Mouse (Mus musculus) liver, embryonic 13.5 days (tissue): ENCODE data around the gene Mapk7. TPM values are rescaled to one million over a fixed set of nuclear protein-coding genes. Genes with fewer than 3 reads are reported as not detected.

Experiments
- ATAC-seq: fragments of 200-750 bp; cut with Nextera tagmentation; 2 replicates; pipeline ENCODE4 v1.8.0; 2017; ENCODE audit warnings: low read depth, mild to moderate bottlenecking, moderate number of reproducible peaks, moderate library complexity
- DNase-seq: peaks from one replicate; pipeline ENCODE4 v3.0.0; 2022
- H3K27ac ChIP-seq: fragments of 300-500 bp; sonication (generic); 2 replicates; pipeline ENCODE4 v1.5.1; 2015; ENCODE audit warnings: moderate library complexity, mild to moderate bottlenecking, inconsistent platforms
- H3K27me3 ChIP-seq: fragments of 300-500 bp; sonication (generic); 2 replicates; pipeline ENCODE4 v1.6.1; 2015; ENCODE audit warnings: mild to moderate bottlenecking, inconsistent platforms
- H3K36me3 ChIP-seq: fragments of 300-500 bp; sonication (generic); 2 replicates; pipeline ENCODE4 v1.6.1; 2015; ENCODE audit warnings: mild to moderate bottlenecking, inconsistent platforms
- H3K4me1 ChIP-seq: fragments of 300-500 bp; sonication (generic); replicated peaks from 2 replicates; pipeline ENCODE4 v1.6.1; 2015; ENCODE audit warnings: inconsistent platforms
- H3K4me2 ChIP-seq: fragments of 300-500 bp; sonication (generic); 2 replicates; pipeline ENCODE4 v1.6.1; 2015; ENCODE audit warnings: inconsistent platforms, mild to moderate bottlenecking, moderate library complexity
- H3K4me3 ChIP-seq: fragments of 300-500 bp; sonication (generic); replicated peaks from 2 replicates; pipeline ENCODE4 v1.5.1; 2015; ENCODE audit warnings: mild to moderate bottlenecking, inconsistent platforms
- H3K9ac ChIP-seq: fragments of 300-500 bp; sonication (generic); 2 replicates; pipeline ENCODE4 v1.6.1; 2015; ENCODE audit warnings: mild to moderate bottlenecking, inconsistent platforms
- H3K9me3 ChIP-seq: fragments of 300-500 bp; sonication (generic); replicated peaks from 2 replicates; pipeline ENCODE4 v1.6.1; 2016; ENCODE audit warnings: inconsistent platforms
- WGBS: fragments of 180-500 bp; shearing (Covaris S2); methylation state at CpG from one replicate; pipeline ENCODE4 v1.1.7; 2015; ENCODE audit not compliant: insufficient replicate concordance; 5-methylcytosine and 5-hydroxymethylcytosine counted together
- polyA plus RNA-seq: library from polyadenylated mRNA; unstranded; fragments of >200 nt; fragmentation: Nextera tagmentation; extraction: Ambion mirVana; gene quantifications from 2 replicates; pipeline ENCODE4 v1.2.1, GENCODE M21; 2015

Gene Mapk7
- polyA plus RNA-seq, 1 experiment from 2014 or later: 7.2 TPM

DNA sequence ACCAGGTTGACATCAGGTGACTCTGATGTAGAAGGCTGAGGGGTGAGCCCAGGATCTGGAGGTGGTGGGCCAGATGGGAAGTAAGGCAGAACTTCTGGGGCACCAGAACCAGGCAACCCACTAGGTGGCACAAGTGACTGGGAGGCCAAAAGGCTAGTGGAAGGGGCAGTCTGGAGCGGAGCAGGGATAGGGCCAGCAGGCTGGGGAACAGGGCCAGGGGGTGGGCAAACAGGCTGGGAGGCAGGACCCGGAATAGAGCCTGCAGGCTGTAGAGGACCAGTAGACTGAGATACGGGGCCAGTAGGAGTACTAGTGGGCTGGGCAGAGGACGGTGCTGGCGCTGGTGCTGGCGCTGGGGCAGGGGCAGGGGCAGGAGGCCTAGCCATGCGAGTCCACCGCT is 4.3 kb downstream of the Mapk7 start:
- no peak overlapping the region for H3K9ac ChIP-seq
- no peaks in the 10 kb centered on the region for H3K9me3 ChIP-seq
- 95% methylated on average over 8 of the region's 8 CpGs for WGBS
- no peak overlapping the region for H3K27ac ChIP-seq
- no peaks in the 10 kb centered on the region for H3K27me3 ChIP-seq
- peaks cover 39% of the 10 kb centered on the region for H3K36me3 ChIP-seq
- H3K4me1 ChIP-seq: peaks cover 18% of the 10 kb centered on the region
- DNase-seq: no peak
- H3K4me3 ChIP-seq: no peak overlapping the region
- no peak for ATAC-seq
- H3K4me2 ChIP-seq: no peak overlapping the region

DNA sequence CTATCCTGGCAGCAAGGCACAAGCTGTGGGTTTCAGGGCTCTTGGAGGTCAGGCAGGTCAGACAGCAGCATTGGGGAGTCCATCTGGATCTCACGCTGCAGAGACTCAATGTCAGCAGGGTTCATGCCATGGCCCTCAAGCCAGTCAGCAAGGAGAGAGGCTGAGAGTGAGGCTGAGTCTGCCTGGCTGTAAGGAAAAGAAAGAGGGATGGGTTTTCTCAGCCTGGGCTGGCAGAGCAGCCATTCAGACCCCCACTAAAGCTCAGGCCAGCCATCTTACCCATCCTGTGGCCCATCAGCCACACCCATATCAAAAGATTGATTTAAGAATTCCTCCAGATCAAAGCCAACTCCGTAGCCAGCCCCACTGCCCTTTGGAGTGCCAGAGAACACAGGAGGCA is 5.1 kb downstream of the Mapk7 start:
- Histone ChIP-seq H3K27ac (no peak overlapping the region), H3K4me3 (no peak overlapping the region), H3K4me1 (peaks cover 15% of the 10 kb centered on the region), H3K36me3 (peaks cover 39% of the 10 kb centered on the region), H3K27me3 (no peaks in the 10 kb centered on the region), H3K4me2 (no peak overlapping the region), H3K9ac (no peak overlapping the region), H3K9me3 (no peaks in the 10 kb centered on the region)
- ATAC-seq: no peak
- whole genome bisulfite sequencing: 81% methylated on average over 2 of the region's 2 CpGs
- DNase-seq: no peak

DNA sequence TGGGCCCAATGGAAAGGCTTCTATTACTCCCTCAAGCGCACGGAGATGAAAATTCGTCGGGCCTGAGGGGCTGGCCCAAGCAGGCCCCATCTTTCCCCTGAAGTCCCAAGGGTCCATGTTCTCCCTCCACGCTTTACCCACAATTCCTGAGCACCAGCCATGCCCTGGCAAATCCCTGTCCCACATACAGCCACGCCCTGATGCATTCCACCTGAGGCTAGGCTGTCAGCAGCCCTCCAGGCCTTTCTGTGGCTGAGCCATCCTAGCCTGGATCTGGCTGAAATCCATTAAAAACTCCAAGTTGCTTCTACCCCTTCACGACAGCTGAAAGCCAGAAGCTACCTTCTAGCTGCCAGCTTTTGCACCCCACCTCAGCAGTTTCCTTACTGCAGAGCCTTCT is 6.3 kb downstream of the Mapk7 start:
- ATAC-seq: no peak
- Histone ChIP-seq H3K4me2 (no peak overlapping the region), H3K4me3 (no peak overlapping the region), H3K9ac (no peak overlapping the region), H3K27me3 (no peaks in the 10 kb centered on the region), H3K4me1 (peaks cover 7% of the 10 kb centered on the region), H3K9me3 (no peaks in the 10 kb centered on the region), H3K36me3 (peaks cover 39% of the 10 kb centered on the region), H3K27ac (no peak overlapping the region)
- WGBS: 83% methylated on average over 7 of the region's 7 CpGs
- no peak for DNase-seq

DNA sequence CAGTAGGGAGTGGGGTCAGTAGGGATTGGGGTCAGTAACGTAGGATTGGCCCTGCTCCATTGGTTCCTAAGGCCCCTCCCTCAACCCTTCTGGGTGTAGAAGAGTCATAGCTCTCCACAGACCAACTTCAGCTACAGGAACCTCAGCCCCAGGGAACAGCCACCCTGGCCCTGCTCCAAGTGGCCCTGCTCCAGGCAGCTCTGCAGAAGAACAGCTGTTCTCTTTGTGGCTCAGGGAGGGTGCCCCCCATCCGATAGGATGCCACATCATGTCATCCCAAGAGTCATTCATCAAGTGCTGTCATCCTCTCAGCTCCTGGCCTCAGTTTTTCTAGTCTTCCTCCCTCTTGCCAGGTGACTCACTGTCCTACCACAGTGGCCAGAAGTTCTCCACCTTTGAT is 6.8 kb downstream of the Mapk7 start:
- H3K4me2 ChIP-seq: no peak overlapping the region
- no peak overlapping the region for H3K9ac ChIP-seq
- H3K9me3 ChIP-seq: no peaks in the 10 kb centered on the region
- ATAC-seq (no peak; the same call in 1 of the 2 replicates), DNase-seq (no peak)
- peaks cover 2% of the 10 kb centered on the region; the same call in 1 of the 2 replicates for H3K4me1 ChIP-seq
- H3K27me3 ChIP-seq: no peaks in the 10 kb centered on the region
- no peak overlapping the region for H3K4me3 ChIP-seq
- 68% methylated on average over 2 of the region's 2 CpGs for WGBS
- peaks cover 39% of the 10 kb centered on the region for H3K36me3 ChIP-seq
- no peak overlapping the region for H3K27ac ChIP-seq

DNA sequence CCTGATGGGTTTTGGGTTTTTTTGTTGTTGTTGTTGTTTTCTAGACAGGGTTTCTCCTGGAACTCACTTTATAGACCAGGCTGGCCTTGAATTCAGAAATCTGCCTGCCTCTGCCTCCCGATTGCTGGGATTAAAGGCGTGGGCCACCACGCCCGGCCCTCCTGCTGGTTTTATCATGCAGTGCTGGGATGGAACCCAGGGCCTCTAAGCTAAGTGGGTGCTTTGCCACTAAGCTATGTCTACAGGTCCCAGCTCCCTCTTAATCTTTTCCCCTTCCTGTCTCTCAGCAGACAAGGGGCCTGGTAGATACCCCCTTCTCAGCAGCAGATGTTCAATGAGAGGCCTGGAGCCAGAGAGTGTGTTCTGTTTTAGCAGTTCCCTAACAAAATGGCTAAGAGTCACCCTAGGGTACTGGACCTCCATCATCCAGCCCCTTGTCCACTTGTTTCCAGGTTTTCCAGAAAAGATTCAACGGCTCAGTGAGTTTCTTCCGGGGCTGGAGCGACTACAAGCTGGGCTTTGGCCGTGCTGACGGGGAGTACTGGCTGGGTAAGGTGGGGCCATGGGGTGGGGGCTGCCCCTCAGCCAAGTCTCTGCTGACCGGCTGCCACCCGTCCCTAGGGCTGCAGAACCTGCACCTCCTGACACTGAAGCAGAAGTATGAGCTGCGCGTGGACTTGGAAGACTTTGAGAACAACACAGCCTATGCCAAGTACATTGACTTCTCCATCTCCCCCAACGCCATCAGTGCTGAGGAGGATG is 7.6 kb downstream of the Mapk7 start:
- Histone ChIP-seq H3K4me3 (no peak overlapping the region), H3K9ac (no peak overlapping the region), H3K4me2 (no peak overlapping the region), H3K9me3 (no peaks in the 10 kb centered on the region), H3K36me3 (peaks cover 35% of the 10 kb centered on the region), H3K4me1 (no peaks in the 10 kb centered on the region), H3K27ac (no peak overlapping the region), H3K27me3 (no peaks in the 10 kb centered on the region)
- no peak for ATAC-seq
- WGBS: 81% methylated on average over 14 of the region's 14 CpGs
- DNase-seq: no peak

DNA sequence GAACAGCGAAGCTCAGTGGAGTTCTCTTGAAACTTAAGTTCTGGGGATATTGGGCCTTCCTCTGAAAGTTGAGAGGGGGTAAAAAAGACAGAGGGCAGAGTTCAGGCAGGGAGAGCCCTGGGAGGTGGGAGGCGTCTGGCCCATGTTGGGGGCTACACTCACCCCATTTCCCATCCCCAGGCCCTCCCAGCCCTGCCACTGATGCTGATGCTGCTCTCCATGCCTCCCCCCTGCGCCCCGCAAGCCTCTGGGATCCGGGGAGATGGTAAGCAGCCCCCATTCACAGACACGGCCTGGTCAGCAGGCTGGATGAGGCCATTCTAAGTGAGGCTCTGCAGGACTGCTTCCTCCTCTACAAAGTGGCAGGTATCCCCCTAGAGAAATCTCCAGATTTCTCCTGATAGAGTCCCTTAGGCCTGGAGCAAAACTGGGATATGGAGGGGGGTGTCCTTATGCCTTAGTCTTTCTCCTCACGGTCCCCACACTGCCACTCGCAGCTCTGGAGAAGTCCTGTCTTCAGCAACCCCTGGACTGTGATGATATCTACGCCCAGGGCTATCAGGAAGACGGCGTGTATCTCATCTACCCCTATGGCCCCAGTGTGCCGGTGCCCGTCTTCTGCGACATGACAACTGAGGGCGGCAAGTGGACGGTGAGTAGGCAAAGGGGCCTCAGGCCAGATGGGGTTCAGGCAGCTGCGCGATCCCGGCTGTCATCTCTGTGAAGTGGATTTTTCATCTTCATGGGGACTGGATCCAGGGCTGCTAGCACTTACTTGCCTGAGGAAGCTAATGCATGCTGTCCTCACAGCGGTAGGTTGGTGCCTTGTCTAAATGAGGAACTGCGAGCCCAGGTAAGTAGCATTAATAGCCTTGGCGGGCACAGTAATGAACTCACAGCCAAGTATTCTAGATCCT is 8.4 kb downstream of the Mapk7 start:
- Histone ChIP-seq H3K27ac (no peak overlapping the region), H3K9ac (0 out of 2 replicates have a peak overlapping the region, but pooled peaks have one; percentile 13), H3K4me2 (0 out of 2 replicates have a peak overlapping the region, but pooled peaks have one; percentile 2), H3K4me3 (no peak overlapping the region), H3K36me3 (peaks cover 26% of the 10 kb centered on the region), H3K9me3 (no peaks in the 10 kb centered on the region), H3K4me1 (no peaks in the 10 kb centered on the region), H3K27me3 (no peaks in the 10 kb centered on the region)
- ATAC-seq (no peak), DNase-seq (no peak)
- 71% methylated on average over 22 of the region's 22 CpGs for WGBS

DNA sequence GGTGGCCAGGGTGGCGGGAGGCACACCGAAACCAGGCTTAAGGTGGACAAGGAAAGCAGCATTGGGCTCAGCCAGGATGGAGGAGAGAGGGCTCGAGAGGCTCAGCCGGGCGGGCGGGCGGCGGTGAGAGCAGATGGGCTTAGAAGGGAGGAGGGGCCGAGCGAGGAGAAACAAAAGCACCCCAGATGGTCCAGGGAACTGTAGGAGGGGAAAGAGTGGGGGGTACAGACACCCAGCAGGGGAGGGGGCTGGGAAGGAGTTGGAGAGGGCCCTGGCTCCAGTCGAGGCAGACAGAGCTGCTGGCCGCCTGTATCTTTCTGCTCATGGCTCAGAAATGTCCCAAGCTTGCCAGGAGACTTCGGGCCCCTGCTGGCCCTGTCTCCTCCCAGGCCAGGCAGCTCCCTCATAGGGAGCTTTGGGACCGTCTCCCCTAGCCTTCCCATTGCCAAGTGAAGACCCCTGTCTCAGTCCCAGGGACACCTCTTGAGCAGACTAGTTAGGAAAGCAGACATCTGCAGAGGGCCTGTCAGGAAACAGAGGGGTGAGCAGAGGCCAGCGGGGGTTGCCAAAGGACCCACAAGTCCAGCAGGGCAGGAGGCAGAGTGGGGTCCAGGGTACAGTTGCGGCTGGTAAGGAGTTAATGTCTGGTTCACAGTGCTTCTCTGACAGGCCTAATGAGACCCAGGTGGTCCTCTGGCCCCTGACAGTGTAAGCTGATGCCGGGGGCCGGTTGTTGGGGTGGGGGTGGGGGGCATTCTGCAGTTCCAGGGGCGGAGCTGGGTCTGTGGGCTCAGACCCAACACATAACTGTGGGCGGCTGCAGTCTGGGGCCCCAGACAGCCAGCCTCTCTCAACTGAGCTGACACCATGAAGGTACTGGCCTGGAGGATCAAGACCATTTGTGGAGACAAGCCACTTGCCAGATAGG is 9.3 kb downstream of the Mapk7 start, which contains the start of gene Mfap4:
TSS of gene Mfap4 (plus strand) at position 819 of the 928 bp plus-strand sequence.
- Histone ChIP-seq H3K27me3 (no peaks in the 10 kb centered on the region), H3K9ac (0 out of 2 replicates have a peak within 1 kb of the TSS, but pooled peaks have one; percentile 13), H3K9me3 (no peaks in the 10 kb centered on the region), H3K27ac (no peak within 1 kb of the TSS), H3K4me1 (no peaks in the 10 kb centered on the region), H3K36me3 (peaks cover 17% of the 10 kb centered on the region), H3K4me2 (0 out of 2 replicates have a peak within 1 kb of the TSS, but pooled peaks have one; percentile 2), H3K4me3 (no peak within 1 kb of the TSS)
- ATAC-seq (no peak), DNase-seq (no peak)
- 50% methylated on average over 20 of the region's 20 CpGs for WGBS

DNA sequence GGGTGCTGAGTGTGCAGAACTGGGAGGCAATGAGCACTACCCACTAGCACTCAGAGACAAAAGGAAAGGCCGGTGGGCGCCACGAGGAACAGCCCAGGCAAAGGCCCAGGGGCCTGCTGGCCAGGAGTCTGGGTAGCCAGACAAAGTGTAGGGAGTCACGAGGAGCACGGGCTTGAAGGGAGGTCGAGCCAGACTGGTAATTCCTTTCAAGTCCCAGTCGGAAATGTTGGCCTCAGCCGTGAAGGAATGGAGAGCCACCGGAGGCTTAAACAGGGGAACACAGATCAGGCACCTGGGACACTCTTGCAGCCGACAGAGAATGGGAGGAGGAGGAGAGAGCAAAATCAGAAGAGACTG is 10.0 kb downstream of the Mapk7 start:
- Histone ChIP-seq H3K9ac (no peak overlapping the region), H3K27me3 (no peaks in the 10 kb centered on the region), H3K27ac (no peak overlapping the region), H3K36me3 (peaks cover 11% of the 10 kb centered on the region; the same call in 1 of the 2 replicates), H3K4me2 (no peak overlapping the region), H3K4me1 (no peaks in the 10 kb centered on the region), H3K4me3 (no peak overlapping the region), H3K9me3 (no peaks in the 10 kb centered on the region)
- no peak for ATAC-seq
- DNase-seq: no peak
- whole genome bisulfite sequencing: 41% methylated on average over 10 of the region's 10 CpGs

DNA sequence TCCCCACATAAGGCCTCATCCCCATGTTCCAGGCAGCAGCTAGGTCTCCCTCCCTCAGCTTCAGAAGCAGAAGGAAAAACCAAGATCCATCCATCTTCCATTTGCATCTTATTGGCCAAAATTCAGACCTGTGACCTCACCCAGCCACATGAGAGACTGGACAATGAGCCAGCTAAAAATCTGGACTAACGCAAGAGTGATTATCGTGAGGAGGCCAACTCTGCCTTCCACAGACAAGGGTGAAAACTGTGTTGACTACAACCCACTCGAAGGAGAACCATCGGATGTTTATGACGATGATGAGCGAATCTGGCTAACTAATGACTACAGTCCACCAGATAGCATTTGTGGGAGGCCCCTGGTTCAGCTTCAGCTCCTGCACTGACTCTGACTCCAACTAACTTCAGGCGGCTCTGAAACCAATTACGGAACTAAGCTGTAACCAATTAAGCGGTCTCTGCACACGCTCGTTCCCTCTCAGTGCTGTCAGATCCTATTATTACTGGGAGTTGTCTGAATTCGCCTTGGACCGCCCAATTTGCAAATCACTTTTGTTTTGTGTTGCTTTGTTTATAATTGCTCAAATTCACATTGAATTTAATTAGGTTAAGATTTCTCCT is 10.9 kb downstream of the Mapk7 start:
- 78% methylated on average over 13 of the region's 13 CpGs for WGBS
- Histone ChIP-seq H3K4me1 (no peaks in the 10 kb centered on the region), H3K27me3 (no peaks in the 10 kb centered on the region), H3K36me3 (peaks cover 3% of the 10 kb centered on the region; the same call in 1 of the 2 replicates), H3K27ac (no peak overlapping the region), H3K4me2 (no peak overlapping the region), H3K9me3 (no peaks in the 10 kb centered on the region), H3K9ac (no peak overlapping the region), H3K4me3 (no peak overlapping the region)
- DNase-seq (no peak), ATAC-seq (no peak)

DNA sequence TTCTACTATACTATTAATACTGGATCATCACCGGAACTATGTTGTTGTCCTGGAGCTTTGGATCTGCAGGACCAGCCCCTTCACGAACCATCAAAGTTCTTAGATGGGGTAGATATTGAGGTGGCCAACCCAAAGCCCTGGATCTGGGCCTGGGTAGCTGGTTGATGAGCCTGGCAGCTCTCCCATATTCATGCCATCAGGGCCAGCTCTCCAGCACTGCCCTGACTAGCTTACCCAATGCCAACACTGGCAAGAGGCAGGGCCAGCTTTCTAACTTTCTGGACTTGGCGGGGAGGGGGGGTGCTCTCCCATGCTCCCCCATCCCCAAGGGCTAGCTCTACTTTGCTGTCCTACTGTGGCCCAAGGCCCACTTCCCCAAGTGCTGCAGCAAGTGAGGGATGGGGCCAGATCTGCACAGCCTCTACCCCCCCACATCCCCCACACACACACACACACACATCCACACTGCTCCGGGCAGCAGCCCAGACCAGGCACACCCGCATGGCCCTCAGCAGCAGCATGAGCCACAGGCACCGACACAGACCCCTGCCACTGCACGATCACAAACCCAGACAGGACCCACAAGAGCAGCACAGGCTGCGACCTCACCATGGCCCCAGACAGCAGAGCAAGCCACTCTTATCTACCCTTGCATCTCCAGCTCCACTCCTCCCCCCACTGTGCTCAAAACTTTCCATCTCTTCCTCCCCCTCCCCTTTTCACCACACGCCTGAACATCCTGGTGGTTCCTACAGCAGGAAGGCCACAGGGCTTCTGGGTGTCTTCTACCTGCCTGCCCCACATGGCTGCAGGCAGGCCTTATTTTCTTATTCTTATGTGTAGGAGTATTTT is 12.7 kb downstream of the Mapk7 start:
- H3K4me1 ChIP-seq: no peaks in the 10 kb centered on the region
- H3K27me3 ChIP-seq: no peaks in the 10 kb centered on the region
- H3K36me3 ChIP-seq: no peaks in the 10 kb centered on the region
- ATAC-seq: no peak
- no peak overlapping the region for H3K9ac ChIP-seq
- H3K27ac ChIP-seq: no peak overlapping the region
- H3K4me3 ChIP-seq: no peak overlapping the region
- no peak overlapping the region for H3K4me2 ChIP-seq
- DNase-seq: no peak
- WGBS: 45% methylated on average over 9 of the region's 9 CpGs
- no peaks in the 10 kb centered on the region for H3K9me3 ChIP-seq
